ENCODE assay signal across 10 mouse cellular contexts in the genomic region with DNA sequence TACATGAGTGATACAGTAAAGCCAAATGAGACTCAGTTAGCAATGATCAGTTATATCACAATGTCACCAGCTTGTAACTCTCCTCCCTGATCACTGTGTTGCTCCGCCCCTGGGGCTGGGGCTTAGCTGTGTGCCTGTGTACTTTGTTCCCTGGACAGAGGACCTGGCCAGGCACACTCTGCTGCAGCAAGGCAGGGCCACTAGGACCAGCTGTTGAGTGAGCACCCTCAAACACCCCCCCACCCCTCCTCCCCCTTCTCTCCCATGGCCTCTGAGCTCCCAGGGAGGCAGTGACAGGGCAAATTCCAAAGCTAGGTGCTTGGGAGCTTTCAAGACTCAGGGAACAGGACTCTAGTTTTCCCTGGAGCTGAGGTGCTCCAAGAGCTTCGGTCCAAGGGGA.
DNase-seq lines count a peak whose midpoint lies in the region; ATAC-seq and TF ChIP-seq lines count a peak whose summit lies in the region.
"Had no signal": no experiment of that assay in that cellular context is flagged by ENCODE, and none has a peak within 500 bp of the region (broad histone marks: within the 10 kb centered on the region; RNA-seq: fewer than 3 reads in every experiment).

No protein-coding gene starts in this region.

- TF ChIP-seq CTCF in heart, adult 2 months (IDR thresholded peaks at IDR 0.05): no peak
- TF ChIP-seq CTCF in liver, embryonic 14.5 days (IDR thresholded peaks at IDR 0.05; ENCODE audit: low read depth): no peak
- TF ChIP-seq CTCF in midbrain, postnatal 0 days (IDR thresholded peaks at IDR 0.05): no peak

- H3K36me3 ChIP-seq in heart, adult 2 months (ENCODE audit: control insufficient read depth, insufficient read depth, low read length): no peaks in the 10 kb centered on the region
- no peaks in the 10 kb centered on the region for H3K36me3 ChIP-seq in kidney, embryonic 14.5 days (ENCODE audit: control insufficient read depth, insufficient read depth, low read length)
- no peaks in the 10 kb centered on the region for H3K36me3 ChIP-seq in liver, embryonic 14.5 days (replicated peaks; ENCODE audit: control insufficient read depth, insufficient read depth, low read depth)
- H3K36me3 ChIP-seq in midbrain, postnatal 0 days (ENCODE audit: insufficient read depth, low read length): no peaks in the 10 kb centered on the region
- H3K36me3 ChIP-seq: midbrain, embryonic 12.5 days had no signal

- intact Hi-C loops in heart, adult 2 months (cut with DNase I): loop anchor here (5.0 kb wide), 2 partner anchors 40 to 45 kb away; no protein-coding TSS in a partner anchor
- intact Hi-C loops in heart, postnatal 25 days (cut with DNase I): loop anchor here (2.0 kb wide), 1 partner anchor 19 kb away; no protein-coding TSS in a partner anchor

- no peaks in the 10 kb centered on the region for H3K9me3 ChIP-seq in kidney, embryonic 14.5 days (ENCODE audit: control insufficient read depth, low read length)
- H3K9me3 ChIP-seq in liver, embryonic 14.5 days (ENCODE audit: control insufficient read depth, low read length): no peaks in the 10 kb centered on the region
- H3K9me3 ChIP-seq in midbrain, postnatal 0 days (ENCODE audit: low read length): no peaks in the 10 kb centered on the region
- H3K9me3 ChIP-seq: midbrain, embryonic 12.5 days had no signal

- no peak for TF ChIP-seq EP300 in heart, adult 2 months (IDR thresholded peaks at IDR 0.05; ENCODE audit: insufficient read depth, low read depth, low read length)
- no peak for TF ChIP-seq EP300 in liver, embryonic 14.5 days (IDR thresholded peaks at IDR 0.05; ENCODE audit: low read depth)

- DNase-seq in heart, adult 2 months: no peak
- DNase-seq in heart, postnatal 25 days (ENCODE audit: low spot score): no peak
- DNase-seq in 3T3-L1 (ENCODE audit: low read depth, low spot score): peak; percentile 38
- peak in 2 of 3 experiments; percentile 19 to 20 for DNase-seq in liver, embryonic 14.5 days (ENCODE audit: low read depth in 3 of 3, low spot score in 3 of 3)
- DNase-seq in layer of hippocampus, postnatal 36 days: no peak
- no peak for DNase-seq in layer of hippocampus, adult 9-11 months
- DNase-seq in midbrain, postnatal 0 days (ENCODE audit: low spot score): no peak
- DNase-seq: gastrocnemius, postnatal 36 days had no signal

- H3K4me2 ChIP-seq in kidney, embryonic 14.5 days (replicated peaks; ENCODE audit: low read depth, low read length): no peak overlapping the region
- no peak overlapping the region for H3K4me2 ChIP-seq in liver, embryonic 14.5 days (ENCODE audit: low read depth)
- no peak overlapping the region for H3K4me2 ChIP-seq in midbrain, postnatal 0 days (ENCODE audit: low read depth, low read length, poor library complexity, severe bottlenecking)
- H3K4me2 ChIP-seq: midbrain, embryonic 12.5 days had no signal

- TF ChIP-seq POLR2A in heart, adult 2 months (IDR thresholded peaks at IDR 0.05; ENCODE audit: insufficient read depth, low read depth, low read length): no peak

- H3K9ac ChIP-seq in heart, adult 2 months (ENCODE audit: low read depth, low read length): no peak overlapping the region
- H3K9ac ChIP-seq in kidney, embryonic 14.5 days (ENCODE audit: low read depth, low read length): no peak overlapping the region
- no peak overlapping the region for H3K9ac ChIP-seq in liver, embryonic 14.5 days (replicated peaks)
- H3K9ac ChIP-seq in midbrain, postnatal 0 days (replicated peaks; ENCODE audit: low read length, poor library complexity, severe bottlenecking): no peak overlapping the region
- H3K9ac ChIP-seq: midbrain, embryonic 12.5 days had no signal

- H3K4me1 ChIP-seq in heart, adult 2 months (ENCODE audit: control insufficient read depth, insufficient read depth, low read length): peaks cover 19% of the 10 kb centered on the region
- peaks cover 19% of the 10 kb centered on the region for H3K4me1 ChIP-seq in kidney, embryonic 14.5 days (ENCODE audit: control insufficient read depth, insufficient read depth, low read length)
- peaks cover 0 to 22% of the 10 kb centered on the region in 2 experiments; a peak in 3 of 4 replicates for H3K4me1 ChIP-seq in liver, embryonic 14.5 days (replicated peaks; ENCODE audit: control insufficient read depth in 2 of 2, insufficient read depth in 2 of 2, low read length in 1 of 2)
- H3K4me1 ChIP-seq in midbrain, postnatal 0 days (ENCODE audit: insufficient read depth, low read length): no peaks in the 10 kb centered on the region; the same call in 1 of the 2 replicates
- H3K4me1 ChIP-seq: midbrain, embryonic 12.5 days had no signal

- H3K27ac ChIP-seq in heart, adult 2 months: peak overlapping the region; percentile 80
- no peak overlapping the region for H3K27ac ChIP-seq in kidney, embryonic 14.5 days (ENCODE audit: low read depth, low read length)
- H3K27ac ChIP-seq in liver, embryonic 14.5 days: no peak overlapping the region
- no peak overlapping the region for H3K27ac ChIP-seq in midbrain, postnatal 0 days (ENCODE audit: low read depth, low read length)
- H3K27ac ChIP-seq: midbrain, embryonic 12.5 days had no signal

- ATAC-seq in kidney, embryonic 14.5 days (ENCODE audit: low FRiP score, low TSS enrichment): peak; percentile 38; the same call in 1 of the 2 replicates
- peak; percentile 75 for ATAC-seq in liver, embryonic 14.5 days (ENCODE audit: insufficient read depth)
- ATAC-seq in midbrain, postnatal 0 days (ENCODE audit: low FRiP score): no peak

- no peak overlapping the region for H3K4me3 ChIP-seq in heart, adult 2 months
- no peak overlapping the region for H3K4me3 ChIP-seq in kidney, embryonic 14.5 days (ENCODE audit: low read length)
- H3K4me3 ChIP-seq in liver, embryonic 14.5 days (ENCODE audit: insufficient read depth in 1 of 2, low read depth in 2 of 2, low read length in 2 of 2): no peak overlapping the region
- no peak overlapping the region for H3K4me3 ChIP-seq in midbrain, postnatal 0 days (ENCODE audit: low read depth, low read length)
- H3K4me3 ChIP-seq: midbrain, embryonic 12.5 days had no signal

- no peaks in the 10 kb centered on the region for H3K27me3 ChIP-seq in heart, adult 2 months (ENCODE audit: control insufficient read depth, insufficient read depth, low read length)
- no peaks in the 10 kb centered on the region for H3K27me3 ChIP-seq in kidney, embryonic 14.5 days (ENCODE audit: control insufficient read depth, insufficient read depth, low read length)
- no peaks in the 10 kb centered on the region for H3K27me3 ChIP-seq in liver, embryonic 14.5 days (ENCODE audit: control insufficient read depth, insufficient read depth, low read length)
- no peaks in the 10 kb centered on the region for H3K27me3 ChIP-seq in midbrain, postnatal 0 days (ENCODE audit: insufficient read depth, low read length)
- H3K27me3 ChIP-seq: midbrain, embryonic 12.5 days had no signal

- WGBS in heart, adult 2 months: 91% methylated on average over 2 of the region's 2 CpGs
- 84% methylated on average over 2 of the region's 2 CpGs for WGBS in kidney, embryonic 14.5 days
- WGBS in liver, embryonic 14.5 days (ENCODE audit: insufficient replicate concordance): 57% methylated on average over 2 of the region's 2 CpGs
- WGBS in midbrain, postnatal 0 days: 82% methylated on average over 2 of the region's 2 CpGs

- no peaks in the 10 kb centered on the region for H3K79me2 ChIP-seq in heart, adult 2 months (replicated peaks; ENCODE audit: control insufficient read depth, insufficient read depth, low read length)

Comparison
In these comparisons a context has a peak if more than half of its experiments do, and no peak if none do; other contexts are left out.
1. DNase-seq: peak in 3T3-L1 (single experiment) and liver, embryonic 14.5 days (2 of 3); none in heart, adult 2 months (0 of 2), heart, postnatal 25 days (single experiment), layer of hippocampus, postnatal 36 days (0 of 2), layer of hippocampus, adult 9-11 months (single experiment) and midbrain, postnatal 0 days (single experiment).